Mouse (Mus musculus) cerebellum, adult 2 months (tissue): ENCODE results near the gene Mafk.
"Not testable (repeated sequence)": the region's sequence is repeated elsewhere in the genome, so short reads cannot be mapped to it uniquely, and the experiment has no call there.

Experiments
- CTCF ChIP-seq: fragments of 200-500 bp; IDR thresholded peaks from 2 replicates; pipeline ENCODE4 v1.5.1; 2011; ENCODE audit warnings: low read depth, mild to moderate bottlenecking, control low read depth, low read length, moderate library complexity, borderline replicate concordance; ENCODE audit not compliant: insufficient read depth
- POLR2A ChIP-seq: fragments of 200-500 bp; IDR thresholded peaks from 2 replicates; pipeline ENCODE4 v1.6.1; 2011; ENCODE audit warnings: low read length, control low read depth, borderline replicate concordance; ENCODE audit not compliant: insufficient read depth

DNA sequence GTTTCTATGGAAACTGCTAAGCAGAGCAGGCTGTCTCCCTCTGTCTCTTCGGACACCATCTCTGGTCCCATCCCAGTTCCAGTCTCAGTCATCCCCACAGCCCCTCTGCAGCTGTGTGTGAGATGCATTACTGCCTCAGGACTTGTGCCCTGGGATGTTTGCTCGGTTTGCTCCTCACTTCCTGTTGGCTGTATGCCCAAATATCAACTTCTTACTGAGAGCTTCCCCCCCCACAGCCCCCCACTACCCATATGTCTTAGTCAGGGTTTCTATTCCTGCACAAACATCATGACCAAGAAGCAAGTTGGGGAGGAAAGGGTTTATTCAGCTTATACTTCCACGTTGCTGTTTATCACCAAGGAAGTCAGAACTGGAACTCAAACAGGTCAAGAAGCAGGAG is 48.7 kb upstream of the Mafk start:
- not testable (repeated sequence) for TF ChIP-seq POLR2A, CTCF
